Mouse (Mus musculus): ENCODE results near the gene Svip. TPM values are rescaled to one million over a fixed set of nuclear protein-coding genes. Genes with fewer than 3 reads are reported as not detected.

Gene Svip
- polyA plus RNA-seq, 1 experiment from 2014 or later, result 24.3 TPM

GRCm38 (mm10) chr7:51982303-51982702, 23.5 kb downstream of the Svip start:
- Histone ChIP-seq H3K4me2 (replicated peaks) (no peak overlapping the region), H3K4me1 (peaks cover 5% of the 10 kb centered on the region; the same call in 1 of the 2 replicates), H3K27ac (no peak overlapping the region), H3K9me3 (no peaks in the 10 kb centered on the region), H3K4me3 (no peak overlapping the region), H3K27me3 (replicated peaks) (no peaks in the 10 kb centered on the region), H3K9ac (no peak overlapping the region), H3K36me3 (no peaks in the 10 kb centered on the region)
- 18% methylated on average over 1 of the region's 1 CpGs for WGBS
- peak; percentile 21; the same call in 1 of the 2 replicates for ATAC-seq (ENCODE audit: low FRiP score, low read depth)

DNA sequence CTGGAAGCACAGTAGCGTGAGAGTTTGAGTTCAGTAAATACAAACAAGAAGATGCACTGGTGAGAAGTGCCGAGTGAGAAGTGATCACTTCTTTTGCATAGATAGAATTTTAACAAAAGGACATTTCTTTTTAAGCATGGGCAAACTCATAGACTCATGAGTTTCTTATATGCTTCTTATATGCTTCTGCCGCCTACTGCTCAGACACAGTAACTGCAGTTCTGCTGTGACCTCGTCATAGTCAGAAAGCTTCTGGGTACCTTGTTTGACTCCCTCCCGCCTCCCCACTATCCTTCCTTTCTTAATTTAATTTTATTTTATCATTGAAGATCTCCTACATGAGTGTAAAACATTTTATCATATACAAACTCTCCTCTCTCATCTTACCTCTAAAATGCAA, 26.5 kb downstream of the Svip start:
- Histone ChIP-seq H3K9ac (no peak overlapping the region), H3K4me1 (peaks cover 5% of the 10 kb centered on the region; the same call in 1 of the 2 replicates), H3K9me3 (no peaks in the 10 kb centered on the region), H3K27ac (no peak overlapping the region), H3K27me3 (replicated peaks) (no peaks in the 10 kb centered on the region), H3K4me3 (no peak overlapping the region), H3K4me2 (replicated peaks) (no peak overlapping the region), H3K36me3 (no peaks in the 10 kb centered on the region)
- ATAC-seq (ENCODE audit: low FRiP score, low read depth), result no peak
- WGBS, result 50% methylated on average over 5 of the region's 5 CpGs

DNA sequence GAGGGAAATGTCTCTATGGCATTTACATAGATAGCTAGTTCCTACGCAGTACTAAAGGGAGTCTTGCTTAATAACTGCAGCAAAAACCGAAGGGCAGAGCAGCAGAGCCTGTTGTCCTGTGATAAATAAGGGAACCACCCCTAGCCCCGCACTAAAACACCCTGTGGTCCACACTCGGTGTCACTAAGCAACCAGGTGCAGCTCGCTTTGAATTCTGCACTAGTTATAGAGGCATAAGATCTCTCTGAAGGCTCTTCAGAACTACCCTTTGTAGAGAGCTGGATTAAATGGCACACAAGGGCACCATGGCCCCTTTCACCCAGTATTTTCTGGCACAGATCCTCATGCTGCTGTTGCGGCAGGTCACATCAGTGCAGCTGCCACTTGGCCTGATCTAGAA, 30.6 kb downstream of the Svip start:
- no peak overlapping the region for H3K27ac ChIP-seq
- no peak for ATAC-seq (ENCODE audit: low FRiP score, low read depth)
- H3K27me3 ChIP-seq (replicated peaks), result no peaks in the 10 kb centered on the region
- WGBS, result 66% methylated on average over 6 of the region's 6 CpGs
- no peaks in the 10 kb centered on the region for H3K9me3 ChIP-seq
- no peak overlapping the region for H3K4me2 ChIP-seq (replicated peaks)
- H3K9ac ChIP-seq, result no peak overlapping the region
- peaks cover 7% of the 10 kb centered on the region; the same call in 1 of the 2 replicates for H3K4me1 ChIP-seq
- H3K4me3 ChIP-seq, result no peak overlapping the region
- H3K36me3 ChIP-seq, result no peaks in the 10 kb centered on the region

- Histone ChIP-seq H3K27ac (no peak overlapping the region), H3K9me3 (no peaks in the 10 kb centered on the region), H3K4me3 (no peak overlapping the region), H3K9ac (no peak overlapping the region), H3K4me1 (peaks cover 7% of the 10 kb centered on the region; the same call in 1 of the 2 replicates), H3K36me3 (no peaks in the 10 kb centered on the region), H3K27me3 (replicated peaks) (no peaks in the 10 kb centered on the region), H3K4me2 (replicated peaks) (no peak overlapping the region)
- 63% methylated on average over 2 of the region's 2 CpGs for WGBS
- no peak for ATAC-seq (ENCODE audit: low FRiP score, low read depth)
These were observed 32.3 kb downstream of the Svip start for GRCm38 (mm10) chr7:51973526-51973925.

- WGBS, result 61% methylated on average over 5 of the region's 5 CpGs
- no peaks in the 10 kb centered on the region for H3K27me3 ChIP-seq (replicated peaks)
- H3K4me3 ChIP-seq, result no peak overlapping the region
- ATAC-seq (ENCODE audit: low FRiP score, low read depth), result peak; percentile 61; the same call in 1 of the 2 replicates
- H3K9ac ChIP-seq, result no peak overlapping the region
- H3K36me3 ChIP-seq, result no peaks in the 10 kb centered on the region
- H3K4me2 ChIP-seq (replicated peaks), result no peak overlapping the region
- no peaks in the 10 kb centered on the region for H3K9me3 ChIP-seq
- H3K4me1 ChIP-seq, result peaks cover 7% of the 10 kb centered on the region; the same call in 1 of the 2 replicates
- H3K27ac ChIP-seq, result no peak overlapping the region
These were observed 32.7 kb downstream of the Svip start for GRCm38 (mm10) chr7:51973091-51973490.

DNA sequence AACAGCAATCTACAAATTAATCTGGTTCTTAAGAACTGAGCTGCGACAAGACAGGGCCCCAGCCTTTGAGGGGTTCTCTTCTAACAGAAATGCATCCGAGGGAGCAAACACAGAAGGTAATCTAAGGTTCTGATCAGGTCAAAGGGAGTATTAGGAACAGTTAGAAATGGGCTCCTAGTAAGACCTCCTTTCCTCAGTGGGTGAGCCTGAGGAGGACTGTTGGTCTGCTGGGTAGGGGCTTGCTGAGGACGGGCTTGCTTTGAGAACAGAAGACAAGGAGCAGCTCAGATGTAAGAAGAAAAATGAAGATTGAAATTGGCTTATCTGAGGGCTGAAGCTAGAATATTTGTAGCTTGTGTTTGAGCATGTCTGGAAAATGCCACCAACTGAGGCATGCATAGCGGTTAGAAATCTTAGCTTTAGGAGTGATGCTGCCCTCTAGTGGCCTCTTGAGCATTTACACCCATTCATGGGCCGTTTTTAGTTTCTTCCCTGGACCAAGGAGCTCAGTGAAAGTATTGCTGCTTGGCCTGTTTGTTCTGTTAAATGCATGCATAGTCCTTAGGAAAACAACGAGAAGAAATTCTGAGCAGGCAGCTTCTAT, 33.5 kb downstream of the Svip start:
- Histone ChIP-seq H3K4me1 (peaks cover 7% of the 10 kb centered on the region; the same call in 1 of the 2 replicates), H3K9ac (no peak overlapping the region), H3K27ac (no peak overlapping the region), H3K27me3 (replicated peaks) (no peaks in the 10 kb centered on the region), H3K9me3 (no peaks in the 10 kb centered on the region), H3K4me3 (no peak overlapping the region), H3K36me3 (no peaks in the 10 kb centered on the region), H3K4me2 (replicated peaks) (no peak overlapping the region)
- peak; percentile 58 for ATAC-seq (ENCODE audit: low FRiP score, low read depth)
- 36% methylated on average over 6 of the region's 6 CpGs for WGBS

DNA sequence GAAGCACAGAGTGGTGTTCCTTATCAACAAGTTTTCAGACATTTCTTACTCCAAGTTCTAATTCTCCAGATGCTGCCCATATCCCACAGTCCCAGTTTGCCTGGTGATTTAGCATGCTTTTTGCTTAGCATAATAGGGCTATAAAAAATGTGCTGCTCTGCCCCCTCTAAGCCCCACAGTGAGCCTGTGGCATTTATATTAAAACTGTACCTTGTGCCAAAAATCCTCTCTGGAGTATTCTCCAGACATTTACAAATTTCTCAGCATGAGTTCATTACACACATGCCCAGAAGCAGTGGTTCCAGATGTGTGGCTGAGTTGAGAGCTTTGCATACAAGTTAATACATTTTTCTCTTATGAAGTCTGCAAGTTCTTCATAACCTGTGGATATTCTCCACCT, 36.4 kb downstream of the Svip start:
- ATAC-seq (ENCODE audit: low FRiP score, low read depth), result no peak
- Histone ChIP-seq H3K9me3 (no peaks in the 10 kb centered on the region), H3K27ac (no peak overlapping the region)

DNA sequence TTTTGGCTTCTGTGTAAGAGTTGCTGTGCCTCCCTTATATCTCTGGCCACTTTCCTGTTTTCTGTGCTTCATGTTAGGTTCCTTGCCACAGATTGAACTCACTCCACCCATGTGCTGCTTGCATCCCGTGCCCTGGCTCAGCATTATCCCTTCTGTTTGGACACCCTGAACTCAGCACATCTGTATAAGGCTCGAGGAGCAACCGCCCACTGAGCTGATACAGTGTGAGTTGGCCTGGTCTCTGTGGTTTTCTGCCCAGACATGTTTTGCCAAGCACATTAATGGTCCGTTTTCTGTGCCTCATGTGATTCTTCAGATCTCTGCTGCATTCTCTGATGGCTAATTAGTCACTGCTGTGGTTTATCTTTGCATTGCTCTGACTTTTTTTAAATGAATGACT, 38.2 kb downstream of the Svip start:
- H3K27me3 ChIP-seq (replicated peaks), result no peaks in the 10 kb centered on the region
- H3K4me2 ChIP-seq (replicated peaks), result no peak overlapping the region
- no peak overlapping the region for H3K9ac ChIP-seq
- H3K4me1 ChIP-seq, result no peaks in the 10 kb centered on the region
- WGBS, result 80% methylated on average over 4 of the region's 4 CpGs
- H3K27ac ChIP-seq, result no peak overlapping the region
- ATAC-seq (ENCODE audit: low FRiP score, low read depth), result no peak
- no peaks in the 10 kb centered on the region for H3K9me3 ChIP-seq
- no peaks in the 10 kb centered on the region for H3K36me3 ChIP-seq
- H3K4me3 ChIP-seq, result no peak overlapping the region

More for the DNA sequence above, 36.4 kb downstream of the Svip start:
- H3K27me3 ChIP-seq (replicated peaks), result no peaks in the 10 kb centered on the region
- no peak overlapping the region for H3K4me2 ChIP-seq (replicated peaks)
- H3K36me3 ChIP-seq, result no peaks in the 10 kb centered on the region
- H3K4me3 ChIP-seq, result no peak overlapping the region
- H3K9ac ChIP-seq, result no peak overlapping the region
- peaks cover 7% of the 10 kb centered on the region; the same call in 1 of the 2 replicates for H3K4me1 ChIP-seq

DNA sequence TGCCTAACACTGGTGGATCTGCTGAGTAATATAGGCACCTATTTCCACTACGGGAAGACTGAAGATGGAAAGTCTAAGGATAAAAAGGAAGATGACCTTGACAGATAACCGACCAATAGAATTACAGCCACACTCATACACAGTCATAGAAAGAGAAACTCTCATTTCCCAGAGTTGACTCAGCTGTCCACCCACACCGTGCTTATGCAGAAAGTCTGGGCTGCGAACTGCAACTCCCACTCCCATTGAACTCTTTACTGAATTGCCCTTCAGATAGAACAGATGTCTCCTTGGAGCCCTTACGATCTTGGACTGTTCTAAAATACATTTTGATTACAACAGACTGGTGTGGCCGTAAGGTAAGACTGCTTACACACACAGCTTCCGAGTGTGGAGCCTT, 41.1 kb downstream of the Svip start:
- H3K27me3 ChIP-seq (replicated peaks), result no peaks in the 10 kb centered on the region
- no peak overlapping the region for H3K4me2 ChIP-seq (replicated peaks)

DNA sequence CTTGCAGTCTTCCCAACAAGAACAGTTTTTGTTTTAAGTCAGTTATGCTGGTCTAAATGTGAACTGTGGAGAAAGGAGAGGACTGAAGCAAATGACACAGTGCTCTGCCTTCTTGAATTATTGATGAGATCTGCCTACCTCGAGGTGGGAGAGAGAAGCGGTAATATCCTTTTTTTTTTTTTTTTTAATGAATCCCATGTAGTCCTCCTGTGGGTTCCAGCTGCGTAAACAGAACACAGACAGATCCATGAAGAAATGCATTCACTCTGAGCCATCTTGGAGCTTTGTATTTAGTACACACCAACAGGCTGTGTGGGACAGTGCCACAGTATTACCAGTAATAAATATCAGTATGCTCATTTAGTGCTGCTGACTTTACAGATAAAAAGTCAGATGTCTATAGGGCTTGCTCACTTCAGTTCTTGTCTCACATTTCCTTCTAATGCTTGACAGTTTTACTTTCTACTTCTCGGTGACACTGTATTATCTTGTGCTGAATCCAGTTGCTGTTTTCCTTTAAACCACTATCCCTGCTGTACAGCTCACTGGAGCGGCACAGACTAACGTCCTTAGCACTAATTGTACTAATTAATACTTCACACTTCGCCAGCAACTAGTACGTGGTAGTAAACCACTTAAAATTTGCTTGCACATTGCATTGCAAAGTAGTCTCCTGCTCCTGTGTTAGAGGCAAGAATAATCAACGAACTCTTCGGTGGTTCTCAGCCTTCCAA, 43.4 kb downstream of the Svip start:
- peak; percentile 41; the same call in 1 of the 2 replicates for ATAC-seq (ENCODE audit: low FRiP score, low read depth)

More for the DNA sequence above, 41.1 kb downstream of the Svip start:
- Histone ChIP-seq H3K4me1 (no peaks in the 10 kb centered on the region), H3K9me3 (no peaks in the 10 kb centered on the region), H3K4me3 (no peak overlapping the region), H3K9ac (no peak overlapping the region), H3K36me3 (no peaks in the 10 kb centered on the region), H3K27ac (no peak overlapping the region)
- ATAC-seq (ENCODE audit: low FRiP score, low read depth), result no peak
- WGBS, result 90% methylated on average over 7 of the region's 7 CpGs

DNA sequence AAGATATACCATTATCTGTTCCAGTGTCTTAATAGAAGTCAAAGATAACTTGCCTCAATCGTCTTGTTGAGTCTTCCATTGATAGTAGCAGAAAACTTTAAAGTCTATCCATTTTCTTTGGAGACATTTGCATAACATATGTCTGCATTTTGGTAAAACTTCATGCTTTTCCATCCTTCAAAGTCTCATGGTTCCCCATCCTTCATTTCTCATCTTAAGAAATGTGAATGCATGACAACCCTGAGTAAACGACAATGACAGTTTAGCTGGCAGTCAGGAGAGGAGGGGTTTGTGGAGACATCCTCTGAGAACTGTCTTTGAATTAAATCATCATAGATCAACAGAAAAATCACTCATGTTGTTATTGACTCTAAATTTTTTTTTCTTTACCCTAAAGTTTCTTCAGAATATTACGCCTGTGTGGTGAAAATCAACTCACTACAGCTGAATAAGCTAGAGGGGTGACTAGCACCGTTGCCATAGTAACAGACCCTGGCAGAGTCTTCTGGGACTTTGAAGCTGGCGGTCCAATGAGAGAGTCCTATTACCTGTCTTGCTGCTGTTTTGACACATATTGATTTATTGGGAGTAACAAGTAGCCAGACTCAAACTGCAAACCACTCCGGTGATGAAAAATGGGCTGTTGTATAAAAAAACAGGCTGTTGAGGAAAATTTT, 45.0 kb downstream of the Svip start:
- Histone ChIP-seq H3K9me3 (no peaks in the 10 kb centered on the region), H3K36me3 (no peaks in the 10 kb centered on the region), H3K9ac (no peak overlapping the region), H3K27ac (no peak overlapping the region), H3K4me1 (peaks cover under 1% of the 10 kb centered on the region; the same call in 1 of the 2 replicates), H3K27me3 (replicated peaks) (no peaks in the 10 kb centered on the region), H3K4me3 (no peak overlapping the region), H3K4me2 (replicated peaks) (no peak overlapping the region)
- ATAC-seq (ENCODE audit: low FRiP score, low read depth), result no peak; the same call in 1 of the 2 replicates
- WGBS, result 64% methylated on average over 6 of the region's 6 CpGs

More for the DNA sequence above, 43.4 kb downstream of the Svip start:
- no peak overlapping the region for H3K4me2 ChIP-seq (replicated peaks)
- H3K4me1 ChIP-seq, result no peaks in the 10 kb centered on the region
- H3K9me3 ChIP-seq, result no peaks in the 10 kb centered on the region
- no peak overlapping the region for H3K27ac ChIP-seq
- H3K27me3 ChIP-seq (replicated peaks), result no peaks in the 10 kb centered on the region
- no peak overlapping the region for H3K9ac ChIP-seq
- no peaks in the 10 kb centered on the region for H3K36me3 ChIP-seq
- no peak overlapping the region for H3K4me3 ChIP-seq
- 61% methylated on average over 10 of the region's 10 CpGs for WGBS

DNA sequence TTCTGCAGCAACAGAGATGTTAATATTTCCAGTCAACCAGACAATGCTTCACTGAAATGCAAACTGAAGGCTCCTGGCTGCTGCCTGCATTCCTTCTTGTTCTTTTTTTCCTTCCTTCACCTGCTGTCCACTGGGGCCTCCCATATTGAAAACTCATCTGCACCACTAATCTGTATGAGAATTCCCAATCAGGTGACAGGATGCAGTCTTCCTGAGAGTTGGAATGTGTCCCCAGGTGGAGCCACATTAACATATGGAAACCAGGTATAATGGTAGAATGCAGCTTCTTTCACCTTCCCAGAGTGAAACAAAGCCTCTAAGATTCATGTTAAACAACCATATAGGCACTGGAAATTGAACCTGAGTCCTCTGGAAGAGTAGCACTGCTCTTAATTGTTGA, 48.1 kb downstream of the Svip start:
- no peaks in the 10 kb centered on the region for H3K9me3 ChIP-seq
- H3K36me3 ChIP-seq, result no peaks in the 10 kb centered on the region
- no peak overlapping the region for H3K9ac ChIP-seq
- peaks cover 10% of the 10 kb centered on the region; the same call in 1 of the 2 replicates for H3K4me1 ChIP-seq
- ATAC-seq (ENCODE audit: low FRiP score, low read depth), result no peak
- H3K27me3 ChIP-seq (replicated peaks), result no peaks in the 10 kb centered on the region
- no peak overlapping the region for H3K4me2 ChIP-seq (replicated peaks)
- no peak overlapping the region for H3K4me3 ChIP-seq
- H3K27ac ChIP-seq, result no peak overlapping the region
